Mouse (Mus musculus): ENCODE measurements around the gene Ilkap. TPM values are rescaled to one million over a fixed set of nuclear protein-coding genes. Genes with fewer than 3 reads are reported as not detected.

Gene Ilkap
- polyA plus RNA-seq, 1 experiment from 2014 or later, result 148 TPM

- Histone ChIP-seq H3K4me2 (replicated peaks) (no peak overlapping the region), H3K36me3 (peaks cover 7% of the 10 kb centered on the region; the same call in 1 of the 2 replicates)
Observed at GRCm38 (mm10) chr1:91434905-91435304, 36.3 kb upstream of the Ilkap start.

GRCm38 (mm10) chr1:91430761-91431160 is 32.1 kb upstream of the Ilkap start:
- H3K9ac ChIP-seq, result no peak overlapping the region
- no peaks in the 10 kb centered on the region for H3K4me1 ChIP-seq
- no peak overlapping the region for H3K4me3 ChIP-seq
- no peak for ATAC-seq (ENCODE audit: low FRiP score, low read depth)
- no peak overlapping the region for H3K4me2 ChIP-seq (replicated peaks)
- 87% methylated on average over 7 of the region's 7 CpGs for WGBS
- no peaks in the 10 kb centered on the region for H3K27me3 ChIP-seq (replicated peaks)
- no peak overlapping the region for H3K27ac ChIP-seq
- H3K9me3 ChIP-seq, result no peaks in the 10 kb centered on the region
- H3K36me3 ChIP-seq, result peaks cover 11% of the 10 kb centered on the region; the same call in 1 of the 2 replicates

More at GRCm38 (mm10) chr1:91434905-91435304, 36.3 kb upstream of the Ilkap start:
- Histone ChIP-seq H3K4me1 (no peaks in the 10 kb centered on the region; the same call in 1 of the 2 replicates), H3K4me3 (no peak overlapping the region), H3K27ac (no peak overlapping the region), H3K27me3 (replicated peaks) (no peaks in the 10 kb centered on the region), H3K9me3 (no peaks in the 10 kb centered on the region), H3K9ac (no peak overlapping the region)
- ATAC-seq (ENCODE audit: low FRiP score, low read depth), result no peak
- 93% methylated on average over 8 of the region's 8 CpGs for WGBS

GRCm38 (mm10) chr1:91429212-91429611 is 30.6 kb upstream of the Ilkap start:
- no peak for ATAC-seq (ENCODE audit: low FRiP score, low read depth)
- 93% methylated on average over 10 of the region's 10 CpGs for WGBS
- Histone ChIP-seq H3K9me3 (no peaks in the 10 kb centered on the region), H3K4me1 (no peaks in the 10 kb centered on the region), H3K36me3 (peaks cover 13% of the 10 kb centered on the region), H3K4me2 (replicated peaks) (no peak overlapping the region), H3K4me3 (no peak overlapping the region), H3K27ac (no peak overlapping the region), H3K9ac (no peak overlapping the region), H3K27me3 (replicated peaks) (no peaks in the 10 kb centered on the region)

GRCm38 (mm10) chr1:91428614-91429013 is 30.0 kb upstream of the Ilkap start:
- Histone ChIP-seq H3K4me3 (no peak overlapping the region), H3K27me3 (replicated peaks) (no peaks in the 10 kb centered on the region), H3K27ac (no peak overlapping the region), H3K9ac (no peak overlapping the region), H3K9me3 (no peaks in the 10 kb centered on the region), H3K4me1 (no peaks in the 10 kb centered on the region), H3K4me2 (replicated peaks) (no peak overlapping the region), H3K36me3 (peaks cover 13% of the 10 kb centered on the region)
- ATAC-seq (ENCODE audit: low FRiP score, low read depth), result peak; percentile 65; the same call in 1 of the 2 replicates
- WGBS, result 48% methylated on average over 4 of the region's 4 CpGs

- Histone ChIP-seq H3K9ac (no peak overlapping the region), H3K4me2 (replicated peaks) (no peak overlapping the region), H3K4me3 (no peak overlapping the region), H3K36me3 (peaks cover 9% of the 10 kb centered on the region), H3K4me1 (no peaks in the 10 kb centered on the region), H3K9me3 (no peaks in the 10 kb centered on the region), H3K27me3 (replicated peaks) (no peaks in the 10 kb centered on the region), H3K27ac (no peak overlapping the region)
- WGBS, result 88% methylated on average over 9 of the region's 9 CpGs
- ATAC-seq (ENCODE audit: low FRiP score, low read depth), result no peak
Observed at GRCm38 (mm10) chr1:91426397-91426796, 27.8 kb upstream of the Ilkap start.

- Histone ChIP-seq H3K27me3 (replicated peaks) (no peaks in the 10 kb centered on the region), H3K4me1 (no peaks in the 10 kb centered on the region; the same call in 1 of the 2 replicates), H3K27ac (no peak overlapping the region), H3K4me2 (replicated peaks) (no peak overlapping the region), H3K4me3 (no peak overlapping the region), H3K9ac (no peak overlapping the region), H3K36me3 (peaks cover 2% of the 10 kb centered on the region; the same call in 1 of the 2 replicates), H3K9me3 (no peaks in the 10 kb centered on the region)
- 91% methylated on average over 8 of the region's 8 CpGs for WGBS
- ATAC-seq (ENCODE audit: low FRiP score, low read depth), result no peak
Observed at GRCm38 (mm10) chr1:91420601-91421065, 22.0 kb upstream of the Ilkap start.

GRCm38 (mm10) chr1:91419862-91420600 is 21.4 kb upstream of the Ilkap start:
- WGBS, result 61% methylated on average over 10 of the region's 10 CpGs
- Histone ChIP-seq H3K9ac (no peak overlapping the region), H3K4me2 (replicated peaks) (no peak overlapping the region), H3K27me3 (replicated peaks) (no peaks in the 10 kb centered on the region), H3K36me3 (no peaks in the 10 kb centered on the region), H3K4me1 (peaks cover 5% of the 10 kb centered on the region), H3K27ac (no peak overlapping the region), H3K9me3 (no peaks in the 10 kb centered on the region), H3K4me3 (no peak overlapping the region)
- ATAC-seq (ENCODE audit: low FRiP score, low read depth), result no peak

GRCm38 (mm10) chr1:91417991-91418390 is 19.4 kb upstream of the Ilkap start:
- no peak overlapping the region for H3K4me2 ChIP-seq (replicated peaks)
- no peak for ATAC-seq (ENCODE audit: low FRiP score, low read depth)
- WGBS, result 73% methylated on average over 1 of the region's 1 CpGs
- no peaks in the 10 kb centered on the region for H3K9me3 ChIP-seq
- no peak overlapping the region for H3K27ac ChIP-seq
- no peaks in the 10 kb centered on the region for H3K36me3 ChIP-seq
- H3K9ac ChIP-seq, result no peak overlapping the region
- peaks cover 21% of the 10 kb centered on the region for H3K4me1 ChIP-seq
- H3K4me3 ChIP-seq, result no peak overlapping the region
- H3K27me3 ChIP-seq (replicated peaks), result no peaks in the 10 kb centered on the region

- no peaks in the 10 kb centered on the region; the same call in 1 of the 2 replicates for H3K36me3 ChIP-seq
- H3K4me1 ChIP-seq, result peaks cover 38% of the 10 kb centered on the region
Observed at GRCm38 (mm10) chr1:91415311-91415710, 16.7 kb upstream of the Ilkap start.

GRCm38 (mm10) chr1:91414903-91415302 is 16.3 kb upstream of the Ilkap start:
- peak overlapping the region; percentile 91; the same call in 1 of the 2 replicates for H3K9ac ChIP-seq
- no peaks in the 10 kb centered on the region; the same call in 1 of the 2 replicates for H3K36me3 ChIP-seq
- peak overlapping the region; percentile 97 for H3K4me2 ChIP-seq (replicated peaks)
- WGBS, result 27% methylated on average over 4 of the region's 4 CpGs
- peaks cover 38% of the 10 kb centered on the region for H3K4me1 ChIP-seq
- peak overlapping the region; percentile 91 for H3K27ac ChIP-seq
- no peak for ATAC-seq (ENCODE audit: low FRiP score, low read depth)
- no peak overlapping the region; the same call in 1 of the 2 replicates for H3K4me3 ChIP-seq
- no peaks in the 10 kb centered on the region for H3K9me3 ChIP-seq
- no peaks in the 10 kb centered on the region for H3K27me3 ChIP-seq (replicated peaks)

More at GRCm38 (mm10) chr1:91415311-91415710, 16.7 kb upstream of the Ilkap start:
- Histone ChIP-seq H3K27ac (peak overlapping the region; percentile 34; the same call in 1 of the 2 replicates), H3K4me2 (replicated peaks) (peak overlapping the region; percentile 97; the same call in 1 of the 2 replicates), H3K9ac (no peak overlapping the region), H3K27me3 (replicated peaks) (no peaks in the 10 kb centered on the region), H3K9me3 (no peaks in the 10 kb centered on the region), H3K4me3 (no peak overlapping the region)
- ATAC-seq (ENCODE audit: low FRiP score, low read depth), result no peak
- WGBS, result 48% methylated on average over 5 of the region's 5 CpGs

- Histone ChIP-seq H3K4me2 (replicated peaks) (peak within 1 kb of the TSS; percentile 97), H3K4me3 (peak within 1 kb of the TSS; percentile 81), H3K27me3 (replicated peaks) (no peaks in the 10 kb centered on the region), H3K9me3 (no peaks in the 10 kb centered on the region), H3K9ac (peak within 1 kb of the TSS; percentile 91), H3K27ac (peak within 1 kb of the TSS; percentile 91), H3K36me3 (no peaks in the 10 kb centered on the region; the same call in 1 of the 2 replicates), H3K4me1 (peaks cover 38% of the 10 kb centered on the region)
- ATAC-seq (ENCODE audit: low FRiP score, low read depth), result peak; percentile 73
- under 1% methylated on average over 39 of the region's 39 CpGs for WGBS
Observed at GRCm38 (mm10) chr1:91413898-91414594, 15.4 kb upstream of the Ilkap start, which contains the start of gene Hes6. Gene Hes6, minus strand, starts transcription at chr1:91414038.

- under 1% methylated on average over 14 of the region's 14 CpGs for WGBS
- peak overlapping the region; percentile 91 for H3K9ac ChIP-seq
Observed at GRCm38 (mm10) chr1:91413536-91413897, 14.9 kb upstream of the Ilkap start.

More at GRCm38 (mm10) chr1:91413536-91413897, 14.9 kb upstream of the Ilkap start:
- no peak; the same call in 1 of the 2 replicates for ATAC-seq (ENCODE audit: low FRiP score, low read depth)
- Histone ChIP-seq H3K4me1 (peaks cover 38% of the 10 kb centered on the region), H3K27me3 (replicated peaks) (no peaks in the 10 kb centered on the region), H3K36me3 (no peaks in the 10 kb centered on the region; the same call in 1 of the 2 replicates), H3K27ac (peak overlapping the region; percentile 91), H3K9me3 (no peaks in the 10 kb centered on the region), H3K4me2 (replicated peaks) (peak overlapping the region; percentile 97), H3K4me3 (peak overlapping the region; percentile 81)

Data from neural tube, embryonic 12.5 days (tissue).